Mouse (Mus musculus): Measurements from ENCODE around the gene Col19a1.
"Not testable (repeated sequence)": the region's sequence is repeated elsewhere in the genome, so short reads cannot be mapped to it uniquely, and the experiment has no call there.

Col19a1 gene

DNA sequence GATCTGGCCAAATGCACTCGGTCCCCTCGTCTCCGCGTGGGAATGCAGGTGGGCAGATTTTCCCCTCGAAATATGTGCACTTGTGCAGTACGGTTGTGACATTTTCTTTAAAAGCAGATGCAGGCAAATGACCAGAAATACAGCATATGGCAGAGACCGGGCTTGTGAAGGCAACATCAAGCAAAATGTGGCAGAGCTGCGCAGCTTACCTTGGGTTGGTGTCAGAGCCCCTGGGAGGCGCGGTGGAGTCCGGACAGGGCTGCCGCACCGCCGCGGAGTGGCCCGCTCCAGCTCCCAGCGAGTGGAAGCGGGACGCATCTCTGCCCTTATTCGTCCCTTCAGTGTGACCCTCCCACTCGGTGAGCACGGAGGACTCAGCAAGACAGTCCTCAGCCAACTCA is at the start of gene Col19a1:
TSS of gene Col19a1 (minus strand) at position 332 of the 401 bp plus-strand sequence.
- DNase-seq (ENCODE audit: low spot score), result no peak

DNA sequence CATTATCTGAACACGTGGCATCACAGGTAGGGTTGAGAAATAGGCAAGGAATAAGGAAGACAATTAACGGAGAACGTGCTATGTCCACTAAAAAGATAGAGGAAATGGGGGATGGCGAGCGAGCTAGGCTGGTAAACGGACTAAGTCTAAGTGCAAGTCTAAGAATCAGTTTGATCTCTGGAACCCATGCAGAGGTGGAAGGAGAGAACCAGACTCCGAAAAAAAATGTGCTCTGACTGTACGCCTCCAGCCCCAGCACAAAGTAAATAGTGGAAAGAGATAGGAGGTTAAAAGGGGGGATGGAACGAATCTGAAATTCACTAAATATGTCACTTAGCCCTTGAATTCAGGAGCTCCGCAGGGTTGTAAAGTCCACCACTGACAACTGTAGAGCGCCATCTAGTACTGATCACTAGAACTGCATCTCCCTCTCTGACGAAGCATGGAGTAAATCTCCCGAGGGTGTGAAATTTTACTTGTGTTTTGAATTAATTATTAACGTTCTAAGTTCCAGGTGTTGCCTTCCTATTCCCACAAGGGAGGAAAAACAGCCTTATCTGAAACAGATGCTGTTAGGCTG is 46.4 kb upstream of the Col19a1 start:
- no peak for DNase-seq (ENCODE audit: low spot score)

DNA sequence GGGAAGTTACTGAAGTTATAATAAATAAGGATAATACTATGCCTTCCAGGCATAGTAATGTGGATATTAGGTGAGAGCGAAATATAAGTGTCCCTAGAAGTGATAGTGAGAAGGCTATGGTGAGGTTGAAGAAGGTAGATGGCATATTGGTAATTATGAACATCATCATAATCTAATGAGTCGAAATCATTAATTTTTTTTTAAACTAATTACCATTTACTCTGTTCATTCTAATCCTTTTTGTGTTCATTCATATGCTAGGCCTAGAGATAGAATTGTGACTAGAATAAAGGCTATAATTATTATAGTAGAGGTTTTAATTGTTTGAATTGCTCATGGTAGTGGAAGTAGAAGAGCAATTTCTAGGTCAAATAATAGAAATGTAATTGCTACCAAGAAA is 25.3 kb upstream of the Col19a1 start:
- DNase-seq (ENCODE audit: low spot score), result not testable (repeated sequence)

DNA sequence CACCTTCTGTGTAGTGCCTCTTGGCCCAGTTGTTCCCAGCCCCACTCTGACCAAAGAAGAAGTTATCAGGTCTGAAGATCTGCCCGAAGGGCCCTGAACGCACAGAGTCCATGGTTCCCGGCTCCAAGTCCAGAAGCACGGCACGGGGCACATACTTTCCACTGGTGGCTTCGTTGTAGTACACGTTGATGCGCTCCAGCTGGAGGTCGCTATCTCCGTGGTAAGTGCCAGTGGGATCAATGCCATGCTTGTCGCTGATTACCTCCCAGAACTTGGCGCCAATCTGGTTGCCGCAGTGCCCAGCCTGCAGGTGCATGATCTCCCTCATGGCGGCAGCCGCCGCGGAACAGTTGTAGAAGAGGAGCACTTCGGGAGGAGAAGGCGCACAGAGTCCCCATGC is 7.8 kb upstream of the Col19a1 start:
- no peak for DNase-seq (ENCODE audit: low spot score)

DNA sequence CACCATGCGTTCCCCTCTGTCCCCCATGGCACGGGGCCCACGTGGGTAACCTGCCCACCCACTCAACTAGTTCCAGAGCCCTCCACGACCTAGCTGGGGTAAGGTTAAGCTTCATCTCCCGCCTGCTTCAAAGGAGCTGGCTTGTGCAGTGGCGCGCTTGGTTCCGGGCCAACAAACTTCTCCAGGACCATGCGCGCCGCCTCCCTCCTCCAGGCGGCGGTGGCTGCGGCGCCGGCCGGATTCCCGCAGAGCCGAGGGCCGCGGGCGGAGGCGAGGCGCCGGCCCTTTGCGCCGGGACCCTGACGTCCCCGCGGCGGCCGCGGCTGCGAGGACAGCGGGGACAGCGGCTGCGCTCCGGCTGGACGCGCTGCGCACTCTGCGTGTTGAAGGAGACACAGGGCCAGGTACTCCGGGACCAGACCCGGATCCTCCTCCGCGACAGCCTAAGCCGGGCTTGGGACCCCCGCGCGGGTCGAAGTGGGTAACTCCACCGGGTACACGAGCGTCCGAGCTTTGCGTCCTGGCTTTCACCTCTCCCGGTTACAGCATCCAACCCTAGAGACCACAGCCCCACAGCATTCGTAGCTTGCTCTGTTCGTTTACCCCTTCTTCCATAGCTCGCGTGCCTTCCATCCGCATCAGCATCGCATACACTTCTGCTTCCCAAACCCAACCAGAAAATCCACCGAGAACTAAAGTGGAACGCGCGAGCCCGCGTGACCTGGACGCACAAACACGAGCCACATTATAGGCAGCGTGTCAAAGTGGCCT is 717 bp downstream of the Col19a1 start:
- no peak for DNase-seq (ENCODE audit: low spot score)

DNA sequence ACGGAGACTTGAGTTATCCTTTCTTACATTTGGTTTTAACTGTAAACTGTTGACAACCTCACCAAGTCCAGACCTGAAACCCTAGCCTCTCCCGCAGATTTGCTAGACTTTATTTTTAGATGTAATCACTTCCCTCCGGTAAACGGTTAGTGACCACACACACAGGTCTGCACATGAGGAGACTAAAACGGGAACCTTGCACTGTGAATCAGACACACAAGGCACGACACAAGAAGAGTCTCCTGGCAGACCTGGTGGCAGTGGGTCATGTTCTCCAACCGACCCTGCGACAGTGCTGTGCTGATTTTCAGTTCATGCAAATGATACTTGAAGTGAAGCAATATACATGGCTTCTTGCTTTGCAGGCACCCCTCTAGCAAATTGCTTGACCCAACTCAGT is 14.7 kb downstream of the Col19a1 start:
- no peak for DNase-seq (ENCODE audit: low spot score)

DNA sequence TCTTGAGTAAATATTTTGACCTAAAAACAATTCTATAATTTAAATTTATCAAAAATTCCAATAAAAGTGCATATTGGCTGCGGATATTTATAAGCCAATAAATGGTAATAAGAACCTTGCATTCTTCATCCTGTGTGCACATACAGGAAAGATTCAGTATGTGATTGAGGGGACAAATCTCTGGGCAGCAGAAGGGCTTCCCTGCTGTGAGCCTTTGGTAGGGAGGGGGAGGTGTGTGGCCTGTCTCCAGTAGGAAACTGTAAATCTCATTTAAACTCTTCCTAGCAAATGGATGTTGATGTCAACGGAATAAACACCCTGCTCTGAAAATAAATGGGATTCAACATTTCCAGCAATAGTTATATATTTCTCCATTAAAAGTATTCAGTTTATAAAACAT is 23.2 kb downstream of the Col19a1 start:
- DNase-seq (ENCODE audit: low spot score), result no peak

DNA sequence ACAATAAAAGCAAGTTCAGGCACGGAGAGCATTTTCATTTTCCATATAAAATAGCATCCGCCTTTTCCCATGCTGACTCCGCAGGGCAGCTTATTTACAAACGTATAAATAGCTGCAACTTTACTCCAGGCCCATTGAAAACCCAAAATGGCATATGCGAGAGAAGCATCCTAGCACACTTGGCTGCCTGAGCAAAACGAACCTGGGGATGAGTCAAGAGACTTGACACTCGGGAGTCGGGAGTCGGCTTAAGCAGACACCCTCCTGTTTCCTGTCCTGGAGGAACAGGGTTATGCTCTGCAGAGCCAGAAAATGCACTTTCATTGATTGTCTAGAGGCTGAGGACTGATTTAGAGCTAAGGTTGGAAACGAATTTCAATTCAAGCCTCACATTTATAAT is 29.3 kb downstream of the Col19a1 start:
- DNase-seq (ENCODE audit: low spot score), result no peak

DNA sequence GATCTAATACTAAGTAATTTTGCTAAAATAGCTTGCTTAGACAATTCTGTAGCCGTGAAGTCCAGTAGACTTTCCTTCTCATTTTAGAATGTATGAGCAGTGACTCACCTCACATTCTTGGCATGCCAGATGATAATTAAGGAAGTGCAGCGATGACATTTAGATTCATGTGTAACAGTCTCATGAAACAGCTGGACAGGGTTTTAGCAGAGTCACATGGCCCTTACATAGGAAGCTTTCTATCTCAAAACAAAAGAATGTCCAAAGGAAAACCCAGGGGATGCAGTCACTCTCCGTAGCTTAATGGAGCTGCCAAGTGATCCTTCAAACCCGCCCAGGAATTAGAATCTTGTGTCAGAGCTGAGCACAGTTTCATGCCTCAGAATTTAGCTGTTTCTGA is 33.8 kb downstream of the Col19a1 start:
- no peak for DNase-seq (ENCODE audit: low spot score)

DNA sequence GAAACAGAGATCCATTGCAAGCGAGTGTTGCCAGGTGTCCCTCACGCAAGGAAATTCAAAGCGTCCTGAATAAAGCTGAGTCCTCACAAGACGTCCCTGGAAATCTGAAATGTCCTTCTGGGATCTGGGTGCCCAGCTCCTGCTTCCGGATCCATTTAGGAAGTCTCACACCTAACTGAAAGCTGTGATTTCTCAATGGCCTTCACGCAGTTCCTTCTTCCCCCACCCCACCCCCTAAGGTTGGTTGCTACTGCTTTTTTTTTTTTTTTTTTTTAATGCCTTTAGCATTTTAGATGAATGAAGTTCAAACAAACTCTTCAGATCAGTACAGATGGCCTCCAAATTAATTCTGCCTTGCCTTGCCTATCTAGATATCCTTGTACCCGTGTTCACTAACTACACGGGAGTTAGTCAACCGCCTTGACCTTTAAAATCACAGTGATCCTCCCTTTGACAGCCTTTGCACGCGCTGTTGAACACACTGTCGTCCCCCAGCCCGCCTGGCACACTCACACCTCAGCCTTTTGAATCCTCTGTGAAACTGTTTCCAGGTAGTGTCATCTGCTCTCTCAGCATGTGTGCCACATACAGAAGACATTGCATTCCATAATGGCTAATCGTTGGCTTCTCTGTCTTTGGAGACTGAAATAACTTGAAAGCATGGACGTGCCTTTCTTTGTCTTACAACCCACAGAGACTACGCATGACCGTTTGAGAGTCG is 36.6 kb downstream of the Col19a1 start:
- no peak for DNase-seq (ENCODE audit: low spot score)

DNA sequence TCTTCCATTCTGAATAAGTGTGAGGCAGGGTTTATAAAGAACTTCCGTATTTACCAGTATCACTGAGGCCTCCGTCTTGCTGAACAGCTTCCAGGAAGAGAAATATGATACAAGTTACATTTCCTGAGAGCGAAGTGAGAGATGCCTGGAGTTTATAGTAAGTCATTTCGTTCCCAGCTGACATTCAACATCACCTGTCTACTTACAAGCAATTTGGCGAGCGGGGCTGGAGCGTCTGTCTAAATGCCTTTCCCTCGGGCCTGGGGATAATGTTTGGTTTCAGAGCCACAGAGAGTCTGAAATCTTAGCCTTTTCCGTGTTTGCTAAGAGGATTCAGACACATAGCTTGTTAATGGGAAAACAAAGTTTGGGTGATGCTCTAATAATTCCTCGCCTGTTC is 37.2 kb downstream of the Col19a1 start:
- DNase-seq (ENCODE audit: low spot score), result no peak

DNA sequence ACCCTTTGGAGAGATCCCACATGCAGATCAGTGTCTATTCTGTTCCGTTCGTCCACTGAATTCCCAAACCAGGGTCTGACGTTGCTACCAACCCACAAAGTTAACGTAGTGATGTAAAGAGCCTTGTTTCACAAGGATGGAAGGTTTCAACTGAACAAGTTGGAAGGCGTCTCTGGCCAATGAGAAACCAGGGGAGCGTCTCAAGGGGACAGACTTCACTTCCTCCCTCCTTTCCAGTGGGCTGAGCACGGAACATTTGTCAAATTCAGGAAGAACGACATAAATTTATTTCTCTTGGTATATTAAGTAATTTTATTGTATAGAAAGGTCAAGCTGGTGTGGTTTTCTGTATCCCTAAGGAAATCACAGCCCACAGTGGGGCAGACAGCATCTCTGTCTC is 38.2 kb downstream of the Col19a1 start:
- no peak for DNase-seq (ENCODE audit: low spot score)

DNA sequence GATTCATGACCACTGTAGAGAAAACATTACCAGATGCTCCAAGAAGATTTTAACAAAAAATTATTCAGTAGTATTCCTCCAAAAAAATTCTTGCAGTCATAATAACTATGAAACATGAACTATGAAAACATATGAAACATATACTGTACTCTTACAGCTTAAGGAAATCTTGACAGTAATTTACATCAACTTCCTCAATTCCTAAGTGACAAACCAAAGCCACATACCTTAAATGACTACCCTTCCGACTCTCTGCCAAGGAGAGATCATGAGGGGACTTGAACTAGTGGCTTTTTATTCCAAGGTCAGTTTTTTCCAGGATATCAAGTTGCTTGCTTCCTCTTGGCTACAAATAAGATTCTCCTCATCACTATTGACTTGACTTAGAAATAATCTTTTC is 39.7 kb downstream of the Col19a1 start:
- no peak for DNase-seq (ENCODE audit: low spot score)

DNA sequence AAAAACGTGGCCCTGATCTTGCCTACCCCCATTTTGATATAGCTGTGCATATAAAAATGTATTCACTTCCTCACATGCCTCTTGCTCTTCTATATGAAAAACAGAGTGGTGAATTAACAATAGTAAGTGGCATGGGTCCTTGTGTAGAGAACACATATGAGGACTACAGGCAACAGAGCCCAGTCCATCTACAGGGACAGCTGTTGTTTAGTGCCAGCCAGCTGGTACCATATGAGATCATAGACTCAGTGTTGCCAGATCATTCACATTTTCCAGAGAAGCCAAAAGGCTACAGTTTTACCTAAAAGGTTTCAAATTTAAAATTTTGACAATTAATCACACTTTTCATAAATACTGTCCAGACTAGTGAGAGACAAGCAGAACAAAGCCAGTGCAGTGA is 47.4 kb downstream of the Col19a1 start:
- no peak for DNase-seq (ENCODE audit: low spot score)

DNA sequence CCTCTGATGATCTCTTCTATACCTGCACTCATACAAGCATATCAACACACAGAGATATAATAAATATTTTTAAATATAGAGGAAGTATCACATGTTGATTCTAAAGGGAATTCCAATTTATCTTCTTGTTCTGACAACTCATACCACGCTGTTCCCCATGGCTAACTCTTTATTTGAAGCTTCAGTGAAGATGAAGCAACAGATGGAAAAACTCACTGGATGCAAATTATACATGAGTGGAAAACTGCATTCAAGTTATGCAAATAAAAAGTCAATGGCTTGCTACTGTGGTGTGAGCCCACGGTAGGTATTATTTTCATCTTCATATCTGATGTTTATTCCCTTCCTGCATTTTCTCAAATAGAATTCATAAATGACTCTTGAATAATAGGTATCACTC is 60.1 kb downstream of the Col19a1 start:
- no peak for DNase-seq (ENCODE audit: low spot score)

DNA sequence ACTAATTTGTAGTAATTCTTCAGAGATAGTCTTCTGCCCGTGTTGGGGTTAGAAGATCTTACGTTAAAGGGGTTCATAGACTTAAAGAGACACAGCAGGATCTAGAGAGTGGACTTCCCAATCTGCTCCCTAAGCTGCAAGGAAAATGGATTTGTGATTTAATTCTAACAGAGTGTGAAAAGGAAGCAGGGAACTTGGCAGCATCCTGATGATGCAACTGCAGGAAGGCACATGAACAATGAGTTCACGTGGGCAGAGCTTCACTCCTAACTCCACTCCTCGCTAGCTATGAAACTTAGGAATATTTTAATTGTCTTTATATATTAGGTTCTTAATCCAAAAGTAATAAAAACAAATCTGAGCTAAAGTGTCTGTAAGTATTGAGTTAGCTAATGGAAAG is 69.8 kb downstream of the Col19a1 start:
- no peak for DNase-seq (ENCODE audit: low spot score)

DNA sequence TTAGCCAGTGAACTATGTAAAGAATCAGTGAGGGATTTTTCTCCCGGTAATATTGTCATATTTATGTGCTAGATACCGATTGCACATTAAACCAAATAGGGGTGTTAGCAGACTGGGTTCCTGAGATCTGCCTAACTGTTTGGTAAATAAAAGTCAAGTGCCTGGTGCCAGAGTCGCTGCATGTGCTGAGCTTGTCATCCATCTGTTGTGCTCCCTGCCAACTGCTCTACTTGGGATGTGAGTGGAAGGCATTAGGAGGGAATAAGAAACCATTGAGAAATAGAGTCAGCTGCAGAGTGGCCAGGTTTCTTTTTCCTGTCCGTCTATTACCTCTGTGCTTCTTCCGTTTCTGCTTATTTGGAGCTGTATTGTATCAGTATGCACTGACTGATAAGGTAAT is 71.9 kb downstream of the Col19a1 start:
- DNase-seq (ENCODE audit: low spot score), result no peak

DNA sequence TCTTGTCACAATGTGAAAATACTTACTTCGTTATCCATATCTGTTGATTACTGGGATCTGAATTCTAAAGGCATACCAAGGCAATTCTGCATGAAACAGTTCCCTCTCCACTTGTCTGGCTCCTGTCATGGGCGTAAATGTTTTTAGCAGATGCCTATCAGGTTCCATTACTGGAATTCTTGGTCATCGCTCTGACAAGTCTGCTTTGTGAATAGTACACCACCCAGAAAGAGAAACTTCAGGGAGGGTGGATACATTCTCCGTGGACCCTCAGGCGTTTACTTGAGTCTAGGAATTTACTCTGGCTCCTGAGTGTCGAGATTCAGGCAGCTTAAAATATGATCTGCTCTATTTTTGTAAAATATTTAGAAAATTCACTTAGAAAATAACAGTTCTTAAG is 75.7 kb downstream of the Col19a1 start:
- DNase-seq (ENCODE audit: low spot score), result no peak

DNA sequence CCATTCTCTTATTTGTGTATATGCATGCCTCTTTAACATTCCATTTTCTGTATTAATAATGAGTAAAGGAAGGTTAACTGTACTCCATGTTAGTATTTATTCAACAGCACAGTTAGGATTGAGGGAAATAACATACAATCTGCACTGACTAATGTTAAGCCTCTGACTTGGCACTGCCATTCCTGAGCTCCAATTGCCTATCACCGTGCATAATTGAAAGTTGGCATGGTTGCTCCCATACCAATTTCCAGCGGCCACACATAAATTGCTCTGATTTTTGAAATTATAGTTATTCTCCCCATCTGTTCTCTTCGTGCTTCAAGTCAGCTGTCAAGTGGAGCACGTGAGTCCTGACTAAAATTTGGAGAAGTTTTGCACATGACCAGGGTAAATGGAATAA is 91.9 kb downstream of the Col19a1 start:
- no peak for DNase-seq (ENCODE audit: low spot score)

DNA sequence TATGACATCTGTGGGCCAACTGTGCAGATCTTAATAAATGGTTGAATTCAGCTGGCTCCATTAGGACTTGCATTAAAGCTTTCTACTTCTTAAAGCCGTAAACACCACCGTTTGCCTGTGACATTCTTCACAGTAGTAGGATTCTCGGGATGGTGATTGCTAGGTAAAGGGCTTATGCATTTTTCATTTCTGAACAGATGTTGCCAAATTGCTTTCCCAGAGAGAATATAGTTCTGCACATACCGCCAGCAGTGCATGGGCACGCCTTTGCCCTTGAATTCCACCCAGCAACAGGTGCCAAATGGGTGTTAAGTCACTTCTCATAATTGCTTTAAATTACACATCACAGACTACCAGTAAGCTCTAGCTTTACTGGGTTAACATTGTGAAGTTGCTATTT is 103.1 kb downstream of the Col19a1 start:
- no peak for DNase-seq (ENCODE audit: low spot score)

DNA sequence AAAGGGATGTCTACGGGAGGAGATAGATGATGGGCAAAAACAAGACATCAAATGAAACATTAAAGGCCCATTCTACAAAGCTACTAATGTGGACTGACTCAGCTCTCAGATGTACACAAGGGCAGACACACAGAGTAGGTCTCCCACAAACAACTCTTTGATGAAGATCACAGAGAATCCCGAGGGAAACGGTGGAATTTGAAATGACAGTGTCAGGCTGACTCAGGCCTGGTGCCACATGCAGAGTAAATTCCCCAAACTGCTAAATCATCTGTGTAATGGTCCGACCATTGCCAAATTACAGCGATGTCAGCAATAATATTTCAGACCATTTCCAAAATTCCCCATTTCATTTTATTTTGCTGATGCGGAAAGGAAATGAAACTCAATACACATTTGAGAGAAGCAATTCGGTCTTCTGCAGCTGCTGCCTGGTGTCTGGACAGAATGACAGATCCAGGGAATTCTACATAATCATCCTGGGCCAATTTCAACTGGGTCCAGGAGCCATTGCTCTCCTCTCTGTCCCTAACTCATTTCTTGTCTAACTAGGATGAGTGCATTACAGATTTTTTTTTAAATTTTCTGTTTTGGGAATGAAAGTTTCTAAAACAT is 116.1 kb downstream of the Col19a1 start:
- no peak for DNase-seq (ENCODE audit: low spot score)

DNA sequence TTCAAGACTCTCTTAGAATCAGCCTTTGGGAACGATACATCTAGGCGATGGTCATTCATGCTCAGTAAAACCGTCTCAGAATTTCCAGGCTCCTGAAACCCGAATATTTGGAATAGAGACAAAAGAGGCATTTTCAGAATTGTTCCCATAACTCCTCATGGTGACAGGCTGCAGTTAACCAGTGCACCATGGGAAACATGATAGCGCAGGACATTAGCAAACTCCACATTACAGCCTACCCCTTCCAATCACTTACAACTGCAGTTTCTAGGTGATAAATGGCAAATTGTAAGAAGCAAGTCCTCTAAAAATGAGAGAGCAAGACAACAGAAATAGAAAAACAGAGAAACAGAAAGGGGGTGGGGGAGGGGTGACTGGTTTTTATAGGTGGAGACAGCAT is 116.6 kb downstream of the Col19a1 start:
- DNase-seq (ENCODE audit: low spot score), result no peak

DNA sequence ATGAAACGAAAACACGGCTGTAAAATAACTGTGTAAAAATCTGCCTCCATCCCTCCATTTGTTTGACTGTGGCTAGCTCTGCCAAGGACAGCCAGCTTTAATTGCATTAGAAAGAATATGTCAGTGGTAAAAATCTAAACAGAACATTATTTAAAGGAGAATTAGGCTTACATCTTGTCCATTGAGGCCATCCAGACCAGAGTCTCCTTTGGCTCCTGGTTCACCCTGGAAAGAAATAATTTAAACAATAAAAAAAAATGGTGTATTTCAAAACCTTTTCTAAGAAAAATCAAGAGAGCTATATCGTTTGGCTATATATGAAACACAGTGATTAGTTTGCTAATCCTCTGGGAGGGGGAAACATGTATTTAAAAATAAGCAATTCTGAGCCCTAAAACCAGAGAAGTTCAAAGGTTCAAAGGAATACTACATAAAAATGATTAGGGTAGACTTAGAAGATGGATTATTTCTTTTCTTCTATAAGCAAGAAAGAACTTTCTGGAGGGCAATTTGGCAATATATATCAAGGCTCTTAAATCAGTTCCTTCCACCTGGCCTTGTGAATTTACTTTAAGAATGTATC is 125.9 kb downstream of the Col19a1 start:
- DNase-seq (ENCODE audit: low spot score), result no peak

All from urinary bladder, postnatal 10 days (tissue).